Mouse (Mus musculus): ENCODE measurements around the gene Olfr577. TPM values are rescaled to one million over a fixed set of nuclear protein-coding genes. Genes with fewer than 3 reads are reported as not detected.

Olfr577 gene
- polyA plus RNA-seq (2012; ENCODE audit: low replicate concordance) = not detected in 2 replicates

GRCm38 (mm10) chr7:102975843-102976242 is at the start of gene Olfr577:
Gene Olfr577, minus strand, starts transcription at chr7:102975943.

GRCm38 (mm10) chr7:102989224-102989623 is 13.5 kb upstream of the Olfr577 start, which contains the start of gene Olfr578:
Gene Olfr578, minus strand, starts transcription at chr7:102989324.

GRCm38 (mm10) chr7:102962360-102962759 is 13.4 kb downstream of the Olfr577 start, which contains the start of gene Olfr576:
Gene Olfr576, plus strand, starts transcription at chr7:102962660.

GRCm38 (mm10) chr7:102958593-102958992 is 17.1 kb downstream of the Olfr577 start, which contains the start of gene Olfr575:
Gene Olfr575, minus strand, starts transcription at chr7:102958775.

GRCm38 (mm10) chr7:102948167-102948566 is 27.6 kb downstream of the Olfr577 start, which contains the start of gene Olfr574:
Gene Olfr574, plus strand, starts transcription at chr7:102948467.

GRCm38 (mm10) chr7:102942475-102942874 is 33.3 kb downstream of the Olfr577 start, which contains the start of gene Olfr573-ps1:
Gene Olfr573-ps1, minus strand, starts transcription at chr7:102942575.

GRCm38 (mm10) chr7:102924109-102924508 is 51.6 kb downstream of the Olfr577 start, which contains the start of gene Olfr572:
Gene Olfr572, plus strand, starts transcription at chr7:102924409.

Other genes starting within 250 kb of the Olfr577 start
- gene Olfr559, start 248.5 kb downstream of the Olfr577 start, polyA plus RNA-seq (2012; ENCODE audit: low replicate concordance) = not detected in 2 replicates
- gene Olfr560, start 216.6 kb downstream of the Olfr577 start, polyA plus RNA-seq (2012; ENCODE audit: low replicate concordance) = not detected in 2 replicates
- not detected in 2 replicates for gene Olfr78, start 216.5 kb downstream of the Olfr577 start, polyA plus RNA-seq (2012; ENCODE audit: low replicate concordance)
- not detected in 2 replicates for gene Olfr561, start 204.7 kb downstream of the Olfr577 start, polyA plus RNA-seq (2012; ENCODE audit: low replicate concordance)
- gene Olfr564, start 172.5 kb downstream of the Olfr577 start, polyA plus RNA-seq (2012; ENCODE audit: low replicate concordance) = not detected in 2 replicates
- not detected in 2 replicates for gene Olfr566, start 117.2 kb downstream of the Olfr577 start, polyA plus RNA-seq (2012; ENCODE audit: low replicate concordance)
- not detected in 2 replicates for gene Olfr568, start 98.8 kb downstream of the Olfr577 start, polyA plus RNA-seq (2012; ENCODE audit: low replicate concordance)
- gene Olfr569, start 85.1 kb downstream of the Olfr577 start, polyA plus RNA-seq (2012; ENCODE audit: low replicate concordance) = not detected in 2 replicates
- not detected in 2 replicates for gene Olfr570, start 81.4 kb downstream of the Olfr577 start, polyA plus RNA-seq (2012; ENCODE audit: low replicate concordance)
- not detected in 2 replicates for gene Olfr571, start 58.4 kb downstream of the Olfr577 start, polyA plus RNA-seq (2012; ENCODE audit: low replicate concordance)
- gene Olfr572, start 51.5 kb downstream of the Olfr577 start, polyA plus RNA-seq (2012; ENCODE audit: low replicate concordance) = not detected in 2 replicates
- not detected in 2 replicates for gene Olfr573-ps1, start 33.4 kb downstream of the Olfr577 start, polyA plus RNA-seq (2012; ENCODE audit: low replicate concordance)
- gene Olfr574, start 27.5 kb downstream of the Olfr577 start, polyA plus RNA-seq (2012; ENCODE audit: low replicate concordance) = not detected in 2 replicates
- not detected in 2 replicates for gene Olfr575, start 17.2 kb downstream of the Olfr577 start, polyA plus RNA-seq (2012; ENCODE audit: low replicate concordance)
- not detected in 2 replicates for gene Olfr576, start 13.3 kb downstream of the Olfr577 start, polyA plus RNA-seq (2012; ENCODE audit: low replicate concordance)
- gene Olfr578, start 13.4 kb upstream of the Olfr577 start, polyA plus RNA-seq (2012; ENCODE audit: low replicate concordance) = not detected in 2 replicates
- not detected in 2 replicates for gene Olfr582, start 62.1 kb upstream of the Olfr577 start, polyA plus RNA-seq (2012; ENCODE audit: low replicate concordance)
- gene Olfr583, start 75.4 kb upstream of the Olfr577 start, polyA plus RNA-seq (2012; ENCODE audit: low replicate concordance) = not detected in 2 replicates
- not detected in 2 replicates for gene Olfr584, start 105.9 kb upstream of the Olfr577 start, polyA plus RNA-seq (2012; ENCODE audit: low replicate concordance)
- not detected in 2 replicates for gene Olfr585, start 121.8 kb upstream of the Olfr577 start, polyA plus RNA-seq (2012; ENCODE audit: low replicate concordance)
- gene Olfr586, start 149.7 kb upstream of the Olfr577 start, polyA plus RNA-seq (2012; ENCODE audit: low replicate concordance) = not detected in 2 replicates
- gene Olfr588-ps1, start 164.9 kb upstream of the Olfr577 start, polyA plus RNA-seq (2012; ENCODE audit: low replicate concordance) = not detected in 2 replicates
- gene Olfr589, start 180.4 kb upstream of the Olfr577 start, polyA plus RNA-seq (2012; ENCODE audit: low replicate concordance) = not detected in 2 replicates
- not detected in 2 replicates for gene Olfr591, start 202.4 kb upstream of the Olfr577 start, polyA plus RNA-seq (2012; ENCODE audit: low replicate concordance)
- gene Olfr592, start 208.9 kb upstream of the Olfr577 start, polyA plus RNA-seq (2012; ENCODE audit: low replicate concordance) = 0.02 TPM in 1 of 2 replicates, not detected in the other
- not detected in 2 replicates for gene Olfr593, start 235.9 kb upstream of the Olfr577 start, polyA plus RNA-seq (2012; ENCODE audit: low replicate concordance)
- not detected in 2 replicates for gene Olfr594, start 241.1 kb upstream of the Olfr577 start, polyA plus RNA-seq (2012; ENCODE audit: low replicate concordance)